Mouse (Mus musculus) limb, embryonic 11.5 days (tissue): ENCODE data around the gene Gm20792. TPM values are rescaled to one million over a fixed set of nuclear protein-coding genes. Genes with fewer than 3 reads are reported as not detected.
"Not testable (repeated sequence)": the region's sequence is repeated elsewhere in the genome, so short reads cannot be mapped to it uniquely, and the experiment has no call there.

Source experiments
- ATAC-seq: fragments of 200-750 bp; cut with Nextera tagmentation; 2 replicates; pipeline ENCODE4 v1.8.0; 2017; ENCODE audit warnings: low read depth; ENCODE audit not compliant: insufficient number of reproducible peaks, low FRiP score, low TSS enrichment
- DNase-seq: peaks from one replicate; pipeline ENCODE4 v3.0.0-alpha.2; 2015; ENCODE audit warnings: low spot score
- H3K27ac ChIP-seq: fragments of 300-500 bp; sonication (generic); replicated peaks from 2 replicates; pipeline ENCODE4 v1.5.1; 2014; ENCODE audit warnings: low read depth, mild to moderate bottlenecking, low read length
- H3K27me3 ChIP-seq: fragments of 300-500 bp; sonication (generic); 2 replicates; pipeline ENCODE4 v1.6.1; 2014; ENCODE audit warnings: mild to moderate bottlenecking, low read length, mixed read lengths; ENCODE audit not compliant: control insufficient read depth, insufficient read depth
- H3K36me3 ChIP-seq: fragments of 300-500 bp; sonication (generic); 2 replicates; pipeline ENCODE4 v1.6.1; 2014; ENCODE audit warnings: mild to moderate bottlenecking, low read length, moderate library complexity, mixed read lengths; ENCODE audit not compliant: control insufficient read depth, insufficient read depth
- H3K4me1 ChIP-seq: fragments of 300-500 bp; sonication (generic); 2 replicates; pipeline ENCODE4 v1.6.1; 2014; ENCODE audit warnings: low read length, mixed read lengths; ENCODE audit not compliant: control insufficient read depth, insufficient read depth
- H3K4me2 ChIP-seq: fragments of 300-500 bp; sonication (generic); 2 replicates; pipeline ENCODE4 v1.6.1; 2014; ENCODE audit warnings: low read depth, mild to moderate bottlenecking, moderate library complexity; ENCODE audit not compliant: severe bottlenecking
- H3K4me3 ChIP-seq: fragments of 300-500 bp; sonication (generic); 2 replicates; pipeline ENCODE4 v1.5.1; 2014; ENCODE audit warnings: low read depth, low read length
- H3K9ac ChIP-seq: fragments of 300-500 bp; sonication (generic); 2 replicates; pipeline ENCODE4 v1.6.1; 2014; ENCODE audit warnings: mild to moderate bottlenecking, low read length
- H3K9me3 ChIP-seq: fragments of 300-500 bp; sonication (generic); 2 replicates; pipeline ENCODE4 v1.6.1; 2016; ENCODE audit warnings: low read length; ENCODE audit not compliant: control insufficient read depth
- WGBS: fragments of 180-500 bp; shearing (Covaris S2); extraction: QIAGEN DNeasy Blood & Tissue Kit; methylation state at CpG from one replicate; pipeline ENCODE4 v1.1.7; 2014; 5-methylcytosine and 5-hydroxymethylcytosine counted together
- polyA plus RNA-seq: library from polyadenylated mRNA; unstranded; fragments of >200 nt; fragmentation: Nextera tagmentation; extraction: Ambion mirVana; gene quantifications from 2 replicates; pipeline ENCODE4 v1.2.1, GENCODE M21; 2014

Gm20792 gene
- polyA plus RNA-seq = not detected in 2 replicates

- no CpG with 5 or more reads among the region's 8 CpGs for WGBS
- not testable (repeated sequence) for ATAC-seq, H3K4me3 ChIP-seq, H3K9me3 ChIP-seq, H3K36me3 ChIP-seq, H3K27me3 ChIP-seq, H3K9ac ChIP-seq, H3K4me2 ChIP-seq, H3K4me1 ChIP-seq, DNase-seq, H3K27ac ChIP-seq
Measured at GRCm38 (mm10) chrY:48311555-48311954, at the start of gene Gm20792. Gm20792 (plus strand) TSS chrY:48311855.
